Mouse (Mus musculus): ENCODE results near the gene Cers2. TPM values are rescaled to one million over a fixed set of nuclear protein-coding genes. Genes with fewer than 3 reads are reported as not detected.

Cers2 gene
- total and polyA plus RNA-seq, 3 experiments, result 70.6 to 105 (median 89.8) TPM

GRCm38 (mm10) chr3:95328803-95329404 is 14.3 kb downstream of the Cers2 start:
- TF ChIP-seq HCFC1 (IDR thresholded peaks at IDR 0.05; ENCODE audit: low read depth, low read length), result no peak
- TF ChIP-seq MXI1 (IDR thresholded peaks at IDR 0.05; ENCODE audit: low read depth, low read length), result no peak
- no peak for TF ChIP-seq UBTF (IDR thresholded peaks at IDR 0.05; ENCODE audit: low read depth, low read length)
- TF ChIP-seq RCOR1 (conservative IDR thresholded peaks at IDR 0.05; ENCODE audit: low read depth, low read length), result no peak
- no peak for TF ChIP-seq ETS1 (conservative IDR thresholded peaks at IDR 0.05; ENCODE audit: low read depth, low read length)
- TF ChIP-seq POLR2AphosphoS2 (IDR thresholded peaks at IDR 0.05; ENCODE audit: low read depth, low read length), result no peak
- TF ChIP-seq CHD2 (IDR thresholded peaks at IDR 0.05; ENCODE audit: low read length), result no peak
- no peak for TF ChIP-seq USF2 (conservative IDR thresholded peaks at IDR 0.05; ENCODE audit: low read depth, low read length)
- TF ChIP-seq SMC3 (IDR thresholded peaks at IDR 0.05; ENCODE audit: low read depth, low read length), result no peak
- TF ChIP-seq PAX5 (IDR thresholded peaks at IDR 0.05; ENCODE audit: low read length), result no peak
- TF ChIP-seq ZC3H11A (IDR thresholded peaks at IDR 0.05; ENCODE audit: low read depth, low read length), result no peak
- Histone ChIP-seq H3K79me2 (replicated peaks; ENCODE audit: control insufficient read depth, extremely low read depth, insufficient read depth, poor library complexity, severe bottlenecking) (peaks cover 2% of the 10 kb centered on the region; the same call in 1 of the 2 replicates), H3K4me2 (ENCODE audit: insufficient read depth, low read depth, poor library complexity, severe bottlenecking) (no peak overlapping the region), H3K27me3 (replicated peaks) (no peaks in the 10 kb centered on the region), H3K36me3 (replicated peaks in 1 of 2; ENCODE audit: control insufficient read depth in 1 of 2, insufficient read depth in 1 of 2, low read length in 1 of 2) (peaks cover 59 to 90% of the 10 kb centered on the region in 2 experiments), H3K9ac (ENCODE audit: insufficient read depth, low read depth) (no peak overlapping the region), H3K4me3 (replicated peaks in 1 of 3; ENCODE audit: low read depth in 2 of 3, low read length in 2 of 3, poor library complexity in 1 of 3) (no peak overlapping the region), H3K9me3 (replicated peaks; ENCODE audit: low read length) (no peaks in the 10 kb centered on the region), H3K27ac (ENCODE audit: insufficient read depth, low read depth) (no peak overlapping the region), H3K4me1 (ENCODE audit: control insufficient read depth in 1 of 2, insufficient read depth in 2 of 2) (no peaks in the 10 kb centered on the region)
- dilution Hi-C loops (cut with MboI; ENCODE audit: extremely low pct_ligation_motif_present, extremely low pct_unique_long_range_greater_than_20kb, low sequenced_read_pairs), result no loop called here
- DNase-seq (ENCODE audit: extremely low read depth), result no peak
- in situ Hi-C loops (cut with MboI; ENCODE audit: low pct_ligation_motif_present, low pct_unique_long_range_greater_than_20kb, low sequenced_read_pairs), result no loop called here

DNA sequence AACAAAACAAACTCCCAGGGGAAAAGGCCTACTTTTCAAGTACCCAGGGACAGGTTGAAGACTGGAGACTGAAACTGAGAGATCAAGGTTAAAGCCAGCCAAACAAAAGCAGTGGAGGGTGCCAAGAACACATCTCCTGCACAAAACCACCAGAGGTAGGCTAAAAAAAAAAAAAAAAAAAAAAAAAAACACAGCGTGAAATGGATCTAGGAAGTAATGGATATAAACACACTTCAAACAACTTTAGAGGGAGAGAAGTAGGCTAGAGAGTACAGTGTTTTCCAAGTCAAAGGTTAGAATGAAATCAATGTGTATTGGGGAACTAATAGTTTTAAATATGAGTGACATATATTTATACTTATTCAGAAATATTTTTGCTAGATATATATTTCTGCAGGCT is 16.9 kb downstream of the Cers2 start:
- Histone ChIP-seq H3K79me2 (replicated peaks; ENCODE audit: control insufficient read depth, extremely low read depth, insufficient read depth, poor library complexity, severe bottlenecking) (peaks cover 2% of the 10 kb centered on the region; the same call in 1 of the 2 replicates), H3K27ac (ENCODE audit: insufficient read depth, low read depth) (no peak overlapping the region), H3K9me3 (replicated peaks; ENCODE audit: low read length) (no peaks in the 10 kb centered on the region), H3K36me3 (replicated peaks in 1 of 2; ENCODE audit: control insufficient read depth in 1 of 2, insufficient read depth in 1 of 2, low read length in 1 of 2) (peaks cover 52 to 86% of the 10 kb centered on the region in 2 experiments), H3K4me1 (ENCODE audit: control insufficient read depth in 1 of 2, insufficient read depth in 2 of 2) (no peaks in the 10 kb centered on the region), H3K27me3 (replicated peaks) (no peaks in the 10 kb centered on the region), H3K4me2 (ENCODE audit: insufficient read depth, low read depth, poor library complexity, severe bottlenecking) (no peak overlapping the region), H3K4me3 (replicated peaks in 1 of 3; ENCODE audit: low read depth in 2 of 3, low read length in 2 of 3, poor library complexity in 1 of 3) (no peak overlapping the region), H3K9ac (ENCODE audit: insufficient read depth, low read depth) (no peak overlapping the region)
- dilution Hi-C loops (cut with MboI; ENCODE audit: extremely low pct_ligation_motif_present, extremely low pct_unique_long_range_greater_than_20kb, low sequenced_read_pairs), result no loop called here
- TF ChIP-seq NRF1 (IDR thresholded peaks at IDR 0.05; ENCODE audit: low read depth, low read length) (no peak), ZC3H11A (IDR thresholded peaks at IDR 0.05; ENCODE audit: low read depth, low read length) (no peak), PAX5 (IDR thresholded peaks at IDR 0.05; ENCODE audit: low read length) (no peak), ZNF384 (IDR thresholded peaks at IDR 0.05; ENCODE audit: low read depth, low read length) (peak; percentile 54), MAFK (IDR thresholded peaks at IDR 0.05; ENCODE audit: insufficient replicate concordance, low read length) (no peak)
- in situ Hi-C loops (cut with MboI; ENCODE audit: low pct_ligation_motif_present, low pct_unique_long_range_greater_than_20kb, low sequenced_read_pairs), result loop anchor here (10.0 kb wide), 1 partner anchor 133 kb away; no protein-coding TSS in a partner anchor
- no peak for DNase-seq (ENCODE audit: extremely low read depth)
